Mouse (Mus musculus): Measurements from ENCODE around the gene Sec22a. TPM values are rescaled to one million over a fixed set of nuclear protein-coding genes. Genes with fewer than 3 reads are reported as not detected.

Gene Sec22a
- polyA plus RNA-seq (2015; fragmentation: Nextera tagmentation; extraction: Ambion mirVana), result 8.8 and 9.4 TPM in 2 replicates

DNA sequence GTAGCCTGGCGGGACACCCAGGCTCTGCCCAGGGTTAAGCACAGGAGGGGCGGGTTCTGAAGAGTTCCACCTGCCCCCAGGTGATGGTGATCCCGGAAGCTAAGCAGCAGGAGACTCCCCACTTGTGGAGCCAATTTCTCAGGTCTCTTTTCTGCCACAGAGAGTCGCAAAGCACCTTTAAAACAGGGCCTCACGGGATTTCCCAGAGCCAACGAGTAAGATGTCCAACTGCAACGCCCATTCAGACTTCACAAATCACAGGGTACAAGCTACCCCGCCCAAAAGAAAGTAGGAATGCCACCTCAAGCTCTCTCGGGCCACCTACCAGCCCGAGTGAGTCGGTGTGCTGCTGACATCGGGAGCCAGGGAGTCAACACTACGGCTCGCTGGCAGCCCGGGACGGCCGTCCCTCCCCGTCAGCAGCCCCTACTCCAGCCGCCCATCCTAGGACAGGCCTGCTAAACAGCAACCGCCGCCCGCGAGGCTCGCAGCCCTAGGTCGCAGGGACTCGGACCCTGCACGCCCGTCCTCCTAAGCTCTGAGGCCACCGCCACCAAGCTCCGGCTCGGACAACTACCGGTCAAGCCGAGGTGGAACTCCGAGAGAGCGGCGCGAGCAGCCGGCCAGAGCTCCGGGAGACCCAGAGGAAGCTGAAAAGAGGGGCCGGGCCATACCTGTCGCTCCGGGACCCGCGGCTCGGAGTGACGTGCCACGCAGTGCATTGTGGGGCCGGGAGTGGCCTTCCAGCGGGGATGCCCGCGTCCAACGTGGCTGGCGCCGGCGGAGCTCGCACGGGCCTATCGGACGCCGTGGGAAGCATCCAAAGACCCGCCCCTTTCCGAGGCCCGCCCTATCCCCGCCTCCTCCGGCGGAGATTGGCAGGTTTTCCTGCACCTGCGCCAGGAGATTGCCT lies at the start of gene Sec22a:
Gene Sec22a (minus strand): TSS at position 769 of the 913 bp plus-strand sequence.
- peak; percentile 100 for ATAC-seq (ENCODE audit: low read depth)
- H3K4me3 ChIP-seq (ENCODE audit: low read depth, low read length), result peak within 1 kb of the TSS; percentile 86
- H3K4me1 ChIP-seq (ENCODE audit: control insufficient read depth, low read depth, low read length), result peaks cover 7% of the 10 kb centered on the region
- peak within 1 kb of the TSS; percentile 95 for H3K4me2 ChIP-seq (ENCODE audit: low read depth, low read length)
- H3K9ac ChIP-seq (ENCODE audit: low read depth, low read length), result peak within 1 kb of the TSS; percentile 90
- no peaks in the 10 kb centered on the region for H3K36me3 ChIP-seq (ENCODE audit: control insufficient read depth, insufficient read depth)
- under 1% methylated on average over 66 of the region's 67 CpGs for WGBS (ENCODE audit: insufficient replicate concordance)
- peak within 1 kb of the TSS; percentile 69 for H3K27ac ChIP-seq (ENCODE audit: low read length)
- H3K9me3 ChIP-seq (replicated peaks; ENCODE audit: control insufficient read depth, low read length), result no peaks in the 10 kb centered on the region
- no peaks in the 10 kb centered on the region for H3K27me3 ChIP-seq (ENCODE audit: control insufficient read depth, insufficient read depth, low read depth, low read length)

DNA sequence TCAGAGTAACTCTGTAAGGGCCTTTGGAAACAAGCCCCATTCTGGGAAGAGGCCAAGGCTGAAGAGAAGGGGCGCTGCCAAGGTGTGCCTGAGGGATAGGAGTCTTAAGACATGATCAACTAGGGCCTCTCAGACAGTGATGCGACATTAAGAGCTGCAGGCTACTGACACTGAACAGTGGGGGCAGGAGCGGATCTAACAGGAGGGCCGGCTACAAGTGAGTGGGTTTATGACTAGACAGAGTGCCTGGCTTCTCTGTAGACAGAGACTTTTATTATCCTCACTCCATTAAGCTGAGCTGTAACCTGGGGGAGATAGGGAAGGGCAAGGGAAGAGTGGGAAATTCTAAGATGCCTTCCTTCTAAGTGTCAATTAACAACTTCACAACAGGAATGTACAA lies 43.0 kb upstream of the Sec22a start:
- WGBS (ENCODE audit: insufficient replicate concordance), result 64% methylated on average over 4 of the region's 4 CpGs
- no peak overlapping the region for H3K9ac ChIP-seq (ENCODE audit: low read depth, low read length)
- no peak overlapping the region for H3K27ac ChIP-seq (ENCODE audit: low read length)
- H3K4me1 ChIP-seq (ENCODE audit: control insufficient read depth, low read depth, low read length), result no peaks in the 10 kb centered on the region
- peaks cover 2% of the 10 kb centered on the region; the same call in 1 of the 2 replicates for H3K36me3 ChIP-seq (ENCODE audit: control insufficient read depth, insufficient read depth)
- no peak overlapping the region for H3K4me3 ChIP-seq (ENCODE audit: low read depth, low read length)
- H3K4me2 ChIP-seq (ENCODE audit: low read depth, low read length), result no peak overlapping the region
- ATAC-seq (ENCODE audit: low read depth), result no peak
- no peaks in the 10 kb centered on the region for H3K27me3 ChIP-seq (ENCODE audit: control insufficient read depth, insufficient read depth, low read depth, low read length)
- H3K9me3 ChIP-seq (replicated peaks; ENCODE audit: control insufficient read depth, low read length), result no peaks in the 10 kb centered on the region

DNA sequence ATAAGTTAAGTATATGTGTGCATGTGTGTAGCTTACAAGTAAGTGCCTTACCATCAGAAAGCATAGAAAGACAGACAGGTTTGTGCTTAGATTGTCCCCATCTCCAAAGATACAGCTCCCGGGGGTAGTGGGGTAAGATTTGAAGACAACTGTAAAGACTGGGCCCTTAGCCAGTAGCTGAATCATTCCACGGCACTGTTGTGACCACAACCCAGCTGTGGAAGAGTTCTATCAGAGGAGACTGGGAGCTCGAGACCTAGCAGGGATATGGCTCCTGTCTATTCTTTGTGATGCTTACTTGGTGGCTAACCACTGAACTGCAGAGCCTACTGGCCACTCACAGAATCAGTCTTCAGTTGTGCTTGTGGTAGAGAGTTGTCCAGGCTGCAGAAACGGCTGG lies 42.4 kb upstream of the Sec22a start:
- peaks cover 2% of the 10 kb centered on the region; the same call in 1 of the 2 replicates for H3K36me3 ChIP-seq (ENCODE audit: control insufficient read depth, insufficient read depth)
- no peak overlapping the region for H3K9ac ChIP-seq (ENCODE audit: low read depth, low read length)
- no peaks in the 10 kb centered on the region for H3K4me1 ChIP-seq (ENCODE audit: control insufficient read depth, low read depth, low read length)
- ATAC-seq (ENCODE audit: low read depth), result no peak
- WGBS (ENCODE audit: insufficient replicate concordance), result 66% methylated on average over 4 of the region's 4 CpGs
- H3K4me3 ChIP-seq (ENCODE audit: low read depth, low read length), result no peak overlapping the region
- no peaks in the 10 kb centered on the region for H3K9me3 ChIP-seq (replicated peaks; ENCODE audit: control insufficient read depth, low read length)
- H3K27ac ChIP-seq (ENCODE audit: low read length), result no peak overlapping the region
- H3K27me3 ChIP-seq (ENCODE audit: control insufficient read depth, insufficient read depth, low read depth, low read length), result no peaks in the 10 kb centered on the region
- no peak overlapping the region for H3K4me2 ChIP-seq (ENCODE audit: low read depth, low read length)

DNA sequence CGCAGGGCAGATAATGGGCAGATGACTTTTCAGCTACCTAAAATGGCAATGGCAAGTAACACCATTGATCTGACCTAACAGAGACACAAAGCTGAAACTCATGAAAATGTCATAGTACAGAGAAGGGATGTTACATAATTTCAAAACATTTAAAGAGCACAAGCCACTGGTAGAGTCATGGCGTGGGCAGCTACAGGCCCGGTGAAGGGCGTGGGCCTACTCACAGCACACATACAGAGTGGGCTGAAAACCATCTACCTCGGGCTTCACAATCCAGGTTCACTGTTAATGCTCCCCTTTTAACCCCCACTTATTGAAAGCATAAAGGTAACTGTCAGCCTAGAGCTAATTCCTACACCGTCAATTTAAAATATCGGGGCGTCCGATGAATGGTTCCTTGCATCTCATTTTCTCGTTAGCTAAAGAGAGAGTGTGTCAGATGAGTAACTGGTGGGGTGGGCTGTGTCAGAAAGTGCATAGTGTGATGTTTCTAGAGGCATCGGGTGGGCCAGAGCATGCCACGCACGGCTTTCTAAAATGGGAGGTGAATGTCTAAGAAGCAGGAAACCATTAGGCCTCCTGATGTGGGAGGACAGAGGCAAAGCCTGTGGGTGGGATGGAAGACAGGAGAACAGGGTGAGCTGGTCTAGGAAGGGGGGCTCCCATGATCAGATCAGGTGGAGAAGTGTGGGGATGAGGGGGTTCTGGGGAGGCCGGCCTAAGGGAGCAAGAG lies 41.8 kb upstream of the Sec22a start:
- Histone ChIP-seq H3K27ac (ENCODE audit: low read length) (no peak overlapping the region), H3K4me2 (ENCODE audit: low read depth, low read length) (no peak overlapping the region), H3K4me1 (ENCODE audit: control insufficient read depth, low read depth, low read length) (no peaks in the 10 kb centered on the region), H3K9me3 (replicated peaks; ENCODE audit: control insufficient read depth, low read length) (no peaks in the 10 kb centered on the region), H3K27me3 (ENCODE audit: control insufficient read depth, insufficient read depth, low read depth, low read length) (no peaks in the 10 kb centered on the region), H3K9ac (ENCODE audit: low read depth, low read length) (no peak overlapping the region), H3K36me3 (ENCODE audit: control insufficient read depth, insufficient read depth) (peaks cover 2% of the 10 kb centered on the region; the same call in 1 of the 2 replicates), H3K4me3 (ENCODE audit: low read depth, low read length) (no peak overlapping the region)
- ATAC-seq (ENCODE audit: low read depth), result no peak
- WGBS (ENCODE audit: insufficient replicate concordance), result 75% methylated on average over 14 of the region's 14 CpGs

DNA sequence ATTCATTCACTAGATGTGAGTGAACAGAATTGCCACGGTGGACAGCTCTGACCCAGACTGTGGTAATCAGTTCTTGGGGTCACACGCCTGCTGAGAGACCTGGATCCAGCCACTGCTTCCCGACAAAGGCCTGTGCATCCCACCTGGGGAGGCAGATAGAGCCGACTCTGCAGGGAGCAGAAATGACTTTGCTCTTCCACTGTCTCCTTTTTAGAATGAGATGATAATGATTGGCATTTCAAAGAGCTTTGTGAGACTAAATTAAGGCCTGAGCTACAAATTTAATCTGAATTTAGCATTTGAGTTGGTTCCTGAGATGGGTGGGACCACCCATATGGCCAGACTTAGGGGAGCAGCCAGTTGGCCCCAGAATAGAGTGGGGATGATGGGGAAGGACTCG lies 41.1 kb upstream of the Sec22a start:
- no peaks in the 10 kb centered on the region for H3K27me3 ChIP-seq (ENCODE audit: control insufficient read depth, insufficient read depth, low read depth, low read length)
- no peak overlapping the region for H3K4me2 ChIP-seq (ENCODE audit: low read depth, low read length)
- no peak overlapping the region for H3K9ac ChIP-seq (ENCODE audit: low read depth, low read length)
- H3K27ac ChIP-seq (ENCODE audit: low read length), result no peak overlapping the region
- H3K36me3 ChIP-seq (ENCODE audit: control insufficient read depth, insufficient read depth), result peaks cover 2% of the 10 kb centered on the region; the same call in 1 of the 2 replicates
- no peaks in the 10 kb centered on the region for H3K4me1 ChIP-seq (ENCODE audit: control insufficient read depth, low read depth, low read length)
- H3K4me3 ChIP-seq (ENCODE audit: low read depth, low read length), result no peak overlapping the region
- H3K9me3 ChIP-seq (replicated peaks; ENCODE audit: control insufficient read depth, low read length), result no peaks in the 10 kb centered on the region
- WGBS (ENCODE audit: insufficient replicate concordance), result 67% methylated on average over 5 of the region's 5 CpGs
- no peak for ATAC-seq (ENCODE audit: low read depth)

DNA sequence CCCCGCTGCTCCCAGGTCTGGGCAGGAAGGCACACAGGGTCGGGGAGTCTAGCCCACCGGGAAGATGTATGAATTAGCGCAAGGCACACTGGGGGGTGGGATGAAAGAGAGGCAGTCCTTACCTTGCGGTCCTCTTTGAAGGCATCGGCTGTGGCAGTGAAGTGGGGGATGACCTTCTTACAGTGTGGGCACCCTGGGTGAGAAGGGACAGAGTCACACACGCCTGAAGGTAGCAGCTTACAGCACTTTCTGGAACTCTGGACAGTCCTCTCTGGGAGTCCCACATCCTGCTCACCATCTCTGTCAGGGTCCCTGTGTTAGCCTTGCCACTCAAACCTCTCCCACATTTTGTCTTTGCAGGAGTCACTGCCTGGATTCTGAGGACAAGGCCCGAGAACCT lies 40.2 kb upstream of the Sec22a start:
- H3K36me3 ChIP-seq (ENCODE audit: control insufficient read depth, insufficient read depth), result peaks cover 2% of the 10 kb centered on the region; the same call in 1 of the 2 replicates
- no peaks in the 10 kb centered on the region for H3K4me1 ChIP-seq (ENCODE audit: control insufficient read depth, low read depth, low read length)
- ATAC-seq (ENCODE audit: low read depth), result no peak
- H3K9ac ChIP-seq (ENCODE audit: low read depth, low read length), result no peak overlapping the region
- no peak overlapping the region for H3K4me2 ChIP-seq (ENCODE audit: low read depth, low read length)
- H3K9me3 ChIP-seq (replicated peaks; ENCODE audit: control insufficient read depth, low read length), result no peaks in the 10 kb centered on the region
- no peak overlapping the region for H3K27ac ChIP-seq (ENCODE audit: low read length)
- no peaks in the 10 kb centered on the region for H3K27me3 ChIP-seq (ENCODE audit: control insufficient read depth, insufficient read depth, low read depth, low read length)
- 81% methylated on average over 8 of the region's 8 CpGs for WGBS (ENCODE audit: insufficient replicate concordance)
- no peak overlapping the region for H3K4me3 ChIP-seq (ENCODE audit: low read depth, low read length)

DNA sequence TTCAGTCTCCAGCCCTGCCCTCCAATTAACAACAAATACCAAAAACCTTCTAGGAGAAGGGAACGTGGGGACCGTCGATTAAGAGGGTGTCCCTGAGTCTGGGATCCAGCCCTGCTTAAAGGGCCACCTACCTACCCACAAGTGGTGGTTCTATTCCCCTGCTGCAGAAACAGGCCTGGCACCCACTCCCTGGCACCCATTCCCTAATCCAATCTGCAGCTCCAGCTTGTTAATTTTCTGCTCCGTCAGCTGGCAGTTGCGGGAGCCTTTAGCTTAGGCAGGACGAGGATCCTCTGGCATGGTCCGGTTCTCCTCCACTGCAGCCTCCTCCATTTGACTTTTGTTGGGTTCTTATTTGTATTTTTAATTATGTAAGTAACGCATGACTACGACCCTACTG lies 39.6 kb upstream of the Sec22a start:
- H3K9ac ChIP-seq (ENCODE audit: low read depth, low read length), result no peak overlapping the region
- H3K4me3 ChIP-seq (ENCODE audit: low read depth, low read length), result no peak overlapping the region
- H3K27ac ChIP-seq (ENCODE audit: low read length), result no peak overlapping the region
- peaks cover 2% of the 10 kb centered on the region; the same call in 1 of the 2 replicates for H3K36me3 ChIP-seq (ENCODE audit: control insufficient read depth, insufficient read depth)
- H3K9me3 ChIP-seq (replicated peaks; ENCODE audit: control insufficient read depth, low read length), result no peaks in the 10 kb centered on the region
- H3K27me3 ChIP-seq (ENCODE audit: control insufficient read depth, insufficient read depth, low read depth, low read length), result no peaks in the 10 kb centered on the region
- H3K4me2 ChIP-seq (ENCODE audit: low read depth, low read length), result no peak overlapping the region
- WGBS (ENCODE audit: insufficient replicate concordance), result 84% methylated on average over 9 of the region's 9 CpGs
- ATAC-seq (ENCODE audit: low read depth), result no peak
- H3K4me1 ChIP-seq (ENCODE audit: control insufficient read depth, low read depth, low read length), result no peaks in the 10 kb centered on the region

DNA sequence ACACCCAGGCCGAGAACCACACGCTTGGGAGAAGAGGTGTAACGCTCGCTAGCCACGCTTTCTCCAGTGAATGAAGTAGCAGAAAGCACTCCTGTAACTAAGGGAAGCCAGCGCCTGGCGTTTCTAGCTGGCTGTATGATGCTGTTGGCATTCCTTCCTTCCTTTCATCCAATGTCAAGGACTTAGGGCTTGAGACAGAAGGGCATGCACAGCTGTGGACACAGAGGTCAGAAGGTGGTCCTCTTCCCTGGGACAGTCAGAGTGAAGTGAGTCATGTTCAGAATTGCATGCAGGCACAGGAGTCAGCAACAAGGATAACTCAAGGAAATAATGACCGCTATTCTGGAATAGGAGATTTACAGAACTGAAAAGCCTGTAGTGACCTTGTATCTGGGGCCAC lies 29.1 kb upstream of the Sec22a start:
- H3K36me3 ChIP-seq (ENCODE audit: control insufficient read depth, insufficient read depth), result no peaks in the 10 kb centered on the region; the same call in 1 of the 2 replicates
- 71% methylated on average over 8 of the region's 8 CpGs for WGBS (ENCODE audit: insufficient replicate concordance)
- no peaks in the 10 kb centered on the region for H3K27me3 ChIP-seq (ENCODE audit: control insufficient read depth, insufficient read depth, low read depth, low read length)
- H3K4me1 ChIP-seq (ENCODE audit: control insufficient read depth, low read depth, low read length), result no peaks in the 10 kb centered on the region
- H3K27ac ChIP-seq (ENCODE audit: low read length), result no peak overlapping the region
- ATAC-seq (ENCODE audit: low read depth), result no peak
- no peaks in the 10 kb centered on the region for H3K9me3 ChIP-seq (replicated peaks; ENCODE audit: control insufficient read depth, low read length)
- H3K4me2 ChIP-seq (ENCODE audit: low read depth, low read length), result no peak overlapping the region
- H3K9ac ChIP-seq (ENCODE audit: low read depth, low read length), result no peak overlapping the region
- H3K4me3 ChIP-seq (ENCODE audit: low read depth, low read length), result no peak overlapping the region

DNA sequence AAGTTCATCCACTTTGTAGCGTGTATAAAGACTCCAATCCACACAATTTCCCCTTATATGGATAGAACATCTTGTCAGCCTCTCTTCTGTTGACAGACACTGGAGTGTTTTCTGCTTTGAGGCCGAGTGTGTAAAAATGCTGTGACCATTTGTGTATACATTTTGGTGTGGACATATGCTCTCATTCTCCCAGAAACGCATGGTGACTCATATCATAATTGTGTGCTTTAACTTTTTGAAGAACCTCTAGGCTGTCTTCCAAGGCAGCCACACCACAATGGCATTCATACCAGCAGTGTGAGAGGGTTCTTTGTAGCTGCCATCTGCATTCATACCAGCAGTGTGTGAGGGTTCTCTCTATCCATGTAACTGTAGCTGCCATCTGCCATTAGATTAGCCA lies 21.9 kb upstream of the Sec22a start:
- H3K27me3 ChIP-seq (ENCODE audit: control insufficient read depth, insufficient read depth, low read depth, low read length), result no peaks in the 10 kb centered on the region
- 57% methylated on average over 3 of the region's 3 CpGs for WGBS (ENCODE audit: insufficient replicate concordance)
- no peak for ATAC-seq (ENCODE audit: low read depth)
- no peak overlapping the region for H3K4me3 ChIP-seq (ENCODE audit: low read depth, low read length)
- H3K27ac ChIP-seq (ENCODE audit: low read length), result no peak overlapping the region
- H3K4me1 ChIP-seq (ENCODE audit: control insufficient read depth, low read depth, low read length), result no peaks in the 10 kb centered on the region
- no peaks in the 10 kb centered on the region for H3K36me3 ChIP-seq (ENCODE audit: control insufficient read depth, insufficient read depth)
- H3K9ac ChIP-seq (ENCODE audit: low read depth, low read length), result no peak overlapping the region
- no peak overlapping the region for H3K4me2 ChIP-seq (ENCODE audit: low read depth, low read length)
- H3K9me3 ChIP-seq (replicated peaks; ENCODE audit: control insufficient read depth, low read length), result no peaks in the 10 kb centered on the region
